Mouse (Mus musculus) heart, adult 9 months (tissue): ENCODE results near the gene Egr4.
A peak's percentile ranks its signal among the peaks of the same experiment; 100 is the strongest.

Experiments used
- DNase-seq, 2 experiments: peaks; one replicate each; pipeline ENCODE4 v3.0.0; 2022; ENCODE audit warnings: low spot score in 2 of 2

The Egr4 gene

GRCm38 (mm10) chr6:85513531-85513910, at the start of gene Egr4:
Gene Egr4, minus strand, starts transcription at chr6:85513589.
- no peak for DNase-seq

- no peak for DNase-seq
Observed at GRCm38 (mm10) chr6:85562374-85562773, 49.0 kb upstream of the Egr4 start.

- DNase-seq = no peak
Observed at GRCm38 (mm10) chr6:85547642-85548041, 34.3 kb upstream of the Egr4 start.

- DNase-seq = no peak
Observed at GRCm38 (mm10) chr6:85544251-85544881, 31.0 kb upstream of the Egr4 start.

GRCm38 (mm10) chr6:85543351-85544175, 30.2 kb upstream of the Egr4 start:
- no peak for DNase-seq

- no peak for DNase-seq
Observed at GRCm38 (mm10) chr6:85522825-85523224, 9.4 kb upstream of the Egr4 start.

- no peak for DNase-seq
Observed at GRCm38 (mm10) chr6:85522026-85522425, 8.6 kb upstream of the Egr4 start.

GRCm38 (mm10) chr6:85518091-85518693, 4.8 kb upstream of the Egr4 start:
- DNase-seq = no peak

GRCm38 (mm10) chr6:85515941-85516340, 2.6 kb upstream of the Egr4 start:
- no peak for DNase-seq

- no peak for DNase-seq
Observed at GRCm38 (mm10) chr6:85512577-85513530, 535 bp downstream of the Egr4 start.

- no peak for DNase-seq
Observed at GRCm38 (mm10) chr6:85512056-85512440, 1.3 kb downstream of the Egr4 start.

- peak in 1 of 2 experiments; percentile 13 for DNase-seq
Observed at GRCm38 (mm10) chr6:85511286-85512055, 1.9 kb downstream of the Egr4 start.

GRCm38 (mm10) chr6:85510476-85510875, 2.9 kb downstream of the Egr4 start:
- no peak for DNase-seq

- no peak for DNase-seq
Observed at GRCm38 (mm10) chr6:85508602-85509001, 4.8 kb downstream of the Egr4 start.

- DNase-seq = no peak
Observed at GRCm38 (mm10) chr6:85504908-85505307, 8.5 kb downstream of the Egr4 start.

- DNase-seq = no peak
Observed at GRCm38 (mm10) chr6:85502911-85503250, 10.5 kb downstream of the Egr4 start, which contains the start of gene Fbxo41. Gene Fbxo41, minus strand, starts transcription at chr6:85502994.

- DNase-seq = no peak
Observed at GRCm38 (mm10) chr6:85502103-85502910, 11.1 kb downstream of the Egr4 start.

GRCm38 (mm10) chr6:85501571-85502102, 11.8 kb downstream of the Egr4 start:
- no peak for DNase-seq

- no peak for DNase-seq
Observed at GRCm38 (mm10) chr6:85500416-85500815, 13.0 kb downstream of the Egr4 start.

GRCm38 (mm10) chr6:85498147-85498546, 15.2 kb downstream of the Egr4 start:
- DNase-seq = no peak
